Mouse (Mus musculus) R1 (cell line): Measurements from ENCODE around the gene Nog.

ENCODE experiments used
- DNase-seq: peaks from one replicate; pipeline ENCODE4 v3.0.0-alpha.2; 2018; ENCODE audit warnings: low read depth, low spot score

Gene Nog

DNA sequence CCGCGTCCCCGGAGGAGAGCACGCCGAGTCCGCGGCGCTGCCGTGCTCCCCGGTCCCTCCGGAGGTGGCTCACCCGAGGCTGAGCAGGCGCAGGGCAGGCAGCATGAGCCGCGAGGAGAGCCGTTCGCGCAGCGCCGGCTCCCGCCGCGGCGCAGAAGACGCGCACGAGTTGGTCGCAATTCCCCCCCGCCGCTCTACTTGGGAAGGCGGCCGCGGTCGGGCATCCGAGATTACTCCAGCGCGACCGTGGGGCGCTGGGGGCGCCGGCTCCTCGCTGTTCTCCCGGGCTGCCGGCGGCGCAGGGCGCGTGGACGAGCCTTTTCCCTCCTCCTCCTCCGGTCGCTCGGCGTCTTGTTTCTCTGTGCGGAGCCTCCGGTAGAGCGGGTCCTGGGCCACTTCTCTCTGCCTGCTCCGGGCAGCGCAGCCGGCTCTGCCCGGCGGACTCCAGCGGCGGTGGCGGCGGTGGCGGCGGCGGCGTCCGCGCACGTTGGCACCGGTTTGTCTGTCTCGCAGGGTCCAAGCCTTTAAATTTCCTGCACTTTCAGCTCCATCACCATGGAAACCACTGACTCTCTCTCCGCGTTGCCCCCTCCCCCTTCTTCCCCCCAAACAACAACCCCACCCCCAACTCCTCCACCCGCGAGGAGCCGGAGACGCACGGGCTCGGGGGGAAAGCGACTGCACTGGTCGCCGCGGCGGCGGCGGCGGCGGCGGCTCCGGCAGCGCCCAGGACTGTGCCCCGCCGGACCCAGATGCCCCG lies at the start of gene Nog:
Gene Nog (minus strand): TSS at position 277 of the 760 bp plus-strand sequence.
- peak; percentile 89 for DNase-seq

DNA sequence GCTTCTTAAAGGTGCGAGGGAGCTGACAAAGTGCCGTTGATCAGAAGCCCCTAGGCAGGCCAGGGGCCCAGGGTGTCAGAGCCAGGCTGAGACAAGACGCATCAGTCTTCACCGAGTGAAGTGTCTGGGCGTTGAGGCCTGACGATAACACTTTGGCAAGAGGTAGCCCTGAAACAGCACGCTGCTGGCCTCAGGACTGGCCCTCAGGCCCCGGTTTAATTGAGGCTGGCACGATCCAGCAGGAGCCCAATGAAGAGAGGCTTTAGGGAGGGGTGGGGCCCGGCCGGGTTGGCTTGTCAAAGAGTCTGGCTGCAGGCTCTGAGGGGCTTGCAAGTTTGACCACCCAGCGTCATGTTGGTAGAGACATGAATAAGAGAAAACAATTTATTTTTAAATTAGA lies 38.1 kb upstream of the Nog start:
- no peak for DNase-seq

DNA sequence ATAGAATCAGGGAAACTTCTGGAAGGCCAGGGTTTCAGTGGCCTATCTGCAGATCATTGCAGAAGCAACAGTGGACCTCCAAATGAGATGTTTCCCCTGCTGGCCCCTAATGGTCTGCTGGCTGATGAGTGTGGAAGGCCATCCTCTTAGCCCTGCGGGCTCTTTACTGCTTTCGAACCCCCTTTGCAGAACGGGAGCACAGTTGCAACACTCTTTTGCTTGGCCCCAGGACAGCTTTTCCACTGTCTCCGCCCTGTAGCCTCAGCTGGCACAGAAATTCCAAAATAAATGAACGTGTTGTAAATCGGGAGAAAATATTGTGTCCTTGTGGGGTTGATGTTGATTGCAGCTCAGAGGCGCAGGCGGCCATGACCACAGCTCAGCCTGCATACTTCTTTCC lies 37.7 kb upstream of the Nog start:
- DNase-seq: peak; percentile 21

DNA sequence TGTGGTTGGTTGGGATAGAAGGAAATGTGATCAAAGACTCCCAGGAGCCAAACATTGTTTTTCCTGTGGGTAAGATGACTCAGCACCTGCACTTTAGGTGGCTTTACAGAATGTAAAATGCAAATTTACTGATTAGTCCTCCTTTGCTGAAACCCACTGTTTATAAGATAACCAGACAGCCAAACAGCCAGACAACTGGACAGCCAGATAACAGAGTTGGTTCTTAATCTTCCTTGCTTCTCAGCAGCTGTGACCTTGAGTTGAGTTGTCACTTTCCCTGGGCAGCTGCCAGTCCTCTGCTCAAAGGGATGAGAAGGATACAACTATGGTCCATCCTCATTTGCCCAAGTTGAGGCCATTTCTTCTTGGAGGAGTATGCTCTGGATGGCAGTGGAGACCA lies 35.8 kb upstream of the Nog start:
- no peak for DNase-seq

DNA sequence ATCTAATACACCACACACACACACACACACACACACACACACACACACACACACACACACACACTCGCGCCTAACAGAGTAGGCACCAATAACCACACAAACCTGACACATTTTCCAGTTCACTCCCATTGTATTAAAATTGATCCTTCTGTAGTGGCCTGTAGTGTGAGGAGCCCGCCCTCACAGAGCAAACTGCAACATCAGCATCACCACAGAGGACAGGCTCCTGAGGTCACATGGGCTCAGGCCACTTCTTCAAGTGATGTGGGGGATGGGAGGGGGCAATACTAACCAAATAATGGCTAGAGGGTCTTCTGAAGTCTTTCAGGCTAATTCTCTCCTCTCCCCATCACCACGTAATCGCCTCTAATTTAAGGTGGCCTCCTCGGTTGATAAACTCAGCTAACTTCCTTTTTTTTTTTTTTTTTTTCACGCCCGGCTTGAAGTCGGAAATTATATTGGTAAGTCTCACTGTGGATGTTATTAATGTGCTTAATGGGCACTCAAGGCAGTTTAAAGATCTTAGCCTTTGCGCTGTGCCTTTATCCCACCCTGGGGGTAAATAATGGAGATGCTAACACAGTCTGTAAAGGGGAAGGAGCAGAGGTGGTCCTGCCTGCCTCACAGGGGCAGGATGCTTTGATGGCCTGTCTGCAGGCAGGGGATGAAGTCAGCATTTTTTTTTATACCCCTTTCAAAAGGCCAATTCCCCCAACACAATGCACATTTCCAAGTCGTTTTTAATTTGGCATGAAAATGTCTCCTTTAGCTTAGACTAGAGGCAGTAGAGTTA lies 25.2 kb upstream of the Nog start:
- no peak for DNase-seq

DNA sequence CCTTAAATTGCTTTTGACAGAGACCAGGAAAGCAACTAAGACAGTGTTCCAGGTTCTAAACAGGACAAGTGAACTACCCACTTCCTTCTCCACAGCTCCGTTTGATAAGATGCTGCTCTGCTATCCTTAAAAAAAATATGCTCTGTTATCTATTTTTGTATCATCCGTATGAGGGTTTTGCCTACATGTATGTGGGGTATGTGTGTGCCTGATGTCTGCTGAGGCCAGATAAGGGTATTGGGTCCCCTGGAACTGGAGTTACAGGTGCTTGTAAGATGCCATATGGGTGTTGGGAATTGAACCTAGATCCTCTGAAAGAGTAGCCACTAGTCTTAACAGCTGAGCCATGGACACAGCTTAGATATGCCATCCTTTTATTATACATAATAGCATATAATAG lies 19.6 kb upstream of the Nog start:
- no peak for DNase-seq

DNA sequence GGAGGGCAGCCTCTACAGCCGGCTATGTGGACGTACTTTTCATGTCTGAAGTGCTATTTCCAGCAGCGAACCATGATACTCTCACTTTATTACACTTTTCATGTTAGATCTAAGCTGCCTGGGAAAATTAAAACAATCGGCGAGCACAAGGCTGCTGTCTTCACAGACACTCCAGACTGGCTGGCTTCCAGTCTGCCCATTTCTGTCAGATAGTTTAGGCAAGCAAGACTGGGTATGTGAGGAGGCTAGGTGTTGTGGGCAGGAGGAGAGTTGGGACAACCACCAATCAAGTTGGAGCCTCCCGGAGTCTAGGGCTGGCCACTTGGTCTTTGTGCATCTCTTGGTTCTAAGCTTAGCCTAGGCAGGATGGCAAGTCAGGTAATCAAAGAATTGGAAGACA lies 17.5 kb upstream of the Nog start:
- DNase-seq: no peak

DNA sequence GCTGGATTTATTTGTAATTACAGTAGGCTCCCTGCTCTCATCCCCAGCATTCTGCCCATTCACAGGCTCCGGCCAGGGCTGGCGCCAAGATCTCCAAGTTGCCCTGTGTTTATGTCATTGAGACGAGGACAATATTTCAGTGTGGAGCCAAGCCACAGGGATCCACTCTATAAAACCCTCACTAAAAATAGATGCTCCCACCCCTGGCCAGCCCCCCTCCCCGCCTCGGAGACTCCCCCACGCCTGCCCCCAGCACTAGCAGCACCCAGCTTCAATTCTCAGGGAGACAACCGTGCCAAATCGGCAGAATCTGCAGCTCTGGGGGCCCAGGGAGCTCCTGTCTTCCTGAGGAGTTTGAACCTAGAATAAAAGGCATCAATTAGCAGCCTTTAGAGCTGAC lies 16.2 kb upstream of the Nog start:
- no peak for DNase-seq

DNA sequence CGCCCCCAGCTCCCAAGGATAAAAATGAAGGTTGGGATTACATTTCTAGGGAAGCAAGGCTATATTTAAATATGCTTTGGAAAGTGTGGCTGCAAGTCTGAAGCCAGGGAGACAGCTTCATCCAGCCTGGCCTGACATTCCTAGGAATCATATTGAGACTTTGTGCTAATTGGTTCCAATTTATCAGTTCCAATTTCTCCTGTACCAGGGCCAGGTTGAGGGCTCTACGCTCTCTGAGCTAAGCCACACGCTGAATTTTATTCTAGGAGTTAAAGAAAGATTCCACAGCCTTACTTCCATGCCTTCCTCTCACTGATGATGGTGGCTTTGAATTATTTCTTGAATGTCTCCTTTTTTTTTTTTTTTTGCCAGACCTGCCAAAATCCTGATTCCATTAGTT lies 15.6 kb upstream of the Nog start:
- DNase-seq: no peak

DNA sequence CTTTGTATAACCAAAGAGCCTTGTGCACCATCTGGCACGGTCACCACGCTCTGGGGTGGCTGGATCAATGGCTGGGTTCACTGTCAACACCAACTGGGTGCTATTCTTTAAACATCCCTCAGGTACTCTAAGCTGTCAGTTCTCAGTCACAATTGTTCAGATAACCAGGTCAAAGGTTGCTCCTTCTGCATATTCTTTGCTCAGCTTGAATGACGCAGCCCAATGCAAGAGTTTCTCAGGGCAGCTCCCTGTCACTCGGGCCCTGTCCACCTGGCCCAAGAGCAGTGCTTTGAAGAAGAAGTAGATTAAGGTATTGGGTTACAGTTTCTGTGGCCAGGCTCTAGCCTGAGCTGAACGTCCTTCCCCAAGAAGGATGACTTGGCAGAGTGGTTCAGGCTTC lies 12.2 kb upstream of the Nog start:
- no peak for DNase-seq

DNA sequence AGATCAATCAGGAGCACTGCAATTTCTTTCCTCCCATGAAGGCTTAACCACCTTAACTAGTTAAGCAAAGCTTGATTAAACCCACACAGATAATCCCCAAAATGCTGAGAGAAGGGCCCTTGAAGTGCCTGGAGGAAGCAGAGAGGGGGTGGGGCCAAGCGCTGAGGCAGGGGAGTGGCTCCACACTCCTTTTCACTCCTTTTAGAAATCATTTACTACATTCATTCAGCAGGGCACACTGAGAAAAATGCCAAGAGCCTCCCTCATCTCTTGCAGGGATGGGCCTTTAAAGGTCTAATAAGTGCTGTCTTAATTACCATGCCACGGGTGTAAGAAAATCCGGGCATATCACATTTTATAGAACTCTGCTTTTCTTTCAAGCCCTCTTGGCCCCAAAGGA lies 10.2 kb upstream of the Nog start:
- no peak for DNase-seq

DNA sequence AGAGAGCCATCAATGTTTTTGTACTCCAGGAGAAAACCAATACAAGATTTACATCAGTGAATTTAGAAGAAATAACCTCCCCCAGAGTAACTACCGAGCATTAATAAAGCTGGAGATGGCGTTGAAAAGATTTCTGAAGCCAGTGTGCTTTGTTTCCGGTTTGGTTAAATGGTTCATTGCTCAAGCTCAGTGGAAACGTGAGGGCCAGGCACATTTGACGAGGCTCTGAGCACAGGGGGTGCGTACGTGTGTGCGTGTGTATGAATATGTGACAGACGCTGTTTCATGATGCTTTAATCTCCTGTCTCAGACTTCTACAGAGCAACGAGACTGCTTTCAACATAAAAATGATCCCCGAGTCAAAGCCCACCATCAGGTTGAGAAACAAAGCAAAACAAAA lies 8.1 kb upstream of the Nog start:
- DNase-seq: no peak

DNA sequence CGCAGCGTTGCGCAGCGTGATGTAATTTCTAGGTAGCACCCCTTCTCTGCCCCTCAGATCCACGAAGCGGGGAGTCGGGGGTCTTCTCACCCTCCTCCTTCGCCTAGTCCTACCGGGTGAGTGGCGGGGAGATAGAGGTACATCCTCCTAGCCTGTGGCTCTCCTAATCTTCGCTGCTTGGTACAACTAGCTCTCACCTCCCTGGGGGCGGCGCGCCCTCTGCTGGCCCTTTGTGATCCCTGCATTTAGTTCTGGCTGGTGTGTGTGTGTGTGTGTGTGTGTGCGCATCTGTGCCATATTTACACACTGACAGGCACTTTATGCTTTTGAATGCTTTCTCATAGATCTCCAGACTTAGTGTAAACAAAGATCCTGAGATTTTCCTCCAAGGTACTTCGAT lies 1.3 kb upstream of the Nog start:
- DNase-seq: peak; percentile 91

DNA sequence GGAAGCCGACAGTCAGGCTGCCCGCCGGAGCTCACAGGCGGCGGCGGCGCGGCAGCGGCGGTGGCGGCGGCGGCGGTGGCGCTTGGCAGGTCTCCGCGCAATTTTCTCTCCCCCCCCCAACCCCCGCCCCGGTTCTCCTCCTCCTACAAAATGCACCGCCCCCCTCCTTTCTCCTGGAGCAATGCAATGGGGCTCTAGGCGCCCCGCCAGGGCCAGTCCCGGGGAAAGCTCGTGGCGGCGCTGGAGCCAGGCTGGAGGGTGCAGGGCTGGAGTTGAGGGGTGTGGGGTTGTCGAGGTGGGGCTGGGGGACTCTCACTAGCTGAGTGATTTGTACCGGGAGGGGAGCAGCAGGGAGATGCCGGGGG lies 666 bp upstream of the Nog start:
- DNase-seq: peak; percentile 65

DNA sequence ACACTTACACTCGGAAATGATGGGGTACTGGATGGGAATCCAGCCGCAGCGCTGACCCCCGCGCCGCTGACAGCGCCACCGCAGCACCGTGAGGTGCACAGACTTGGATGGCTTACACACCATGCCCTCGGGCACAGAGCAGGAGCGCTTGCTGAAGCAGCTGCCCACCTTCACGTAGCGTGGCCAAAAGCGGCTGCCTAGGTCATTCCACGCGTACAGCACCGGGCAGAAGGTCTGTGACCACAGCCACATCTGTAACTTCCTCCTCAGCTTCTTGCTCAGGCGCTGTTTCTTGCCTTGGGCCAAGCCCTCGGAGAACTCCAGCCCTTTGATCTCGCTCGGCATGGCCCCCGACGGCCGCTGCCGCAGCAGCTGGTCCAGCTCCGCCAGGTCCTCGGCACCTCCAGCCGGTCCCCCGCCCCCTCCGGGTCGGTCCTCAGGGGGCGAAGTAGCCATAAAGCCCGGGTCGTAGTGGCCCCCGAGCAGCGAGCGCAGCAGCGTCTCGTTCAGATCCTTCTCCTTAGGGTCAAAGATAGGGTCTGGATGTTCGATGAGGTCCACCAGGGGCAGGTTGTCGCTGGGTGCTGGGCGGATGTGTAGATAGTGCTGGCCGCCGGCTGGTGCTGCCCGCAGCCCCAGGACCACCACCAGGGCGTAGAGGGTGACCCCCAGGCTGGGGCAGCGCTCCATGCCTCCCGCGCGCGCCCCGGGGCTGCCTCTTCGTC lies 639 bp downstream of the Nog start:
- DNase-seq: peak; percentile 55

DNA sequence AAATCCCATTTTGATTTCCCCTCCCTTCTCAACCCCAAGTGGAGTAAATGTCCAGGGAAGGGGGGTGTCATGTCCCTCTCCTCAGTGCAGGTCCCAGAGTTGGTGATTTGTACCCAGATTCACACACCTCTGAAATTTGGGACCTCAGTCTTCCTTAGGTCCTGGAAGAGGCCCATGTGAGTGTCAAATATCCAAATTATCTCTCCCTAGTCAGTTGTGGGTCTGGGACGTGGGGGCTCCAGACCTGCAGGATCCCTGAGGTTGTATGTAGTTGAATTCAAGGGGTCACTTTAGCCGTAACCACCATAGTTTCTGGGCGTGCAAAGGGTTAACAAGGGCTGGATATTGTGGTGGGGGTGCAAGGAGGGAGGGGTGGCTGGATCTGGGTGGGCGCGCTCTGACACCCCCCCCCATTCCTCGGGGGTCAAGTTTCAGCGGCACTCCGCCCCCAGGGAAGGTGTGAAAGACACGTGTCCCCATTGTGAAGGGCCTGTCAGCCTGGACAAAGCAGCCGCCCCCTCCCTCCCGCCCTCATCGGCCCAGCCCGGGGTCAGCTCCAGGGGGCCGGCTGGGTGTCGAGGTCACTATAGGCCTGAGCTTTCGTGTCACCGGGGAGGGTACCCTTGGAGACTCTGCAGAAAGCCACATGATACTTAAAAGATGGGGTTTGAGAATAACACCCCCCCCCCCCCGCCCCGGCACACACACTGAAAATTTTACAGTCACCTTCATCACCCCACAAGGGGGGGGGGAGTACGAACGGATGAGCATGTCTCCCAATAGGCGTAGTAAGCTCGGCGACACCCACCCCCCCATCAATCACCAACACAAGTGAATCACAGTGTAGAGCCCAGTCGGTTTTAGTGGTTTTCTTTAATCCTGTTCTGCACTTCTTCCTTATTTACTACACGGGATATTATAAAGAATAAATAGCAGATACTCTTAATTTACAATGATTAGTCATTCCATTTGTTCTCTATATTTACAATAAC lies 2.1 kb downstream of the Nog start:
- DNase-seq: no peak

DNA sequence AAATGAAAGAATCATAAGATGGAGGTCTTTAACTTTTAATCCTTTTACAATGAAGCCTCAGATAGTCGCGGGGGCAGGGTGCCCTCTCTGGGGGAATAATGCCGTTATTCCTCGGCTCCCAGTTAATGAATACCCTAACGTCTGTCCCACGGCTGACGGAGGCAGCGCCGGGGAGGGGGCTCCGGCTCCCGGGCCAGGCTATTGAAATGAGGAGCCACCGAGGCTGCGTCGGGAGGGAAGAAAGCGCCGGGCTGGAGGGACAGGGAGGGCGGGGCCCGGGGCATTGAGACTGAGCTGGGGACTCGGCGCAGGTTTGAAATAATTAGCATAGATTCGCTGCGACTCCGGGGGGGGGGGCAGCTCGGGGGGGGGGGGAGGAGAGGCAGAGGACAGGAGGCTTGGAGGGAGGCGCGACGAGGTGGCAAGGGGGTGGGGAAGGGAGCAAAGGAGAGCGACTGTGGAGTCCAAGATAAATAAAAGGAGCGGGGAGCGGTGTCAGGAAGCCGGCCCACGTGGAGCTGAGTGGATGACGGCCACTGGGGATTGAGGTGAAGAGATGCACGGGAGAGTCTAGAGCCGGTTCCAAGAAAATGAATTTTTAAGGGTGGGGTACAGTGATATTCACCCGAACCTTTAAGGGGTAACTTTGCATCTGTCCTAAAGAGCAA lies 2.9 kb downstream of the Nog start:
- DNase-seq: peak; percentile 48

DNA sequence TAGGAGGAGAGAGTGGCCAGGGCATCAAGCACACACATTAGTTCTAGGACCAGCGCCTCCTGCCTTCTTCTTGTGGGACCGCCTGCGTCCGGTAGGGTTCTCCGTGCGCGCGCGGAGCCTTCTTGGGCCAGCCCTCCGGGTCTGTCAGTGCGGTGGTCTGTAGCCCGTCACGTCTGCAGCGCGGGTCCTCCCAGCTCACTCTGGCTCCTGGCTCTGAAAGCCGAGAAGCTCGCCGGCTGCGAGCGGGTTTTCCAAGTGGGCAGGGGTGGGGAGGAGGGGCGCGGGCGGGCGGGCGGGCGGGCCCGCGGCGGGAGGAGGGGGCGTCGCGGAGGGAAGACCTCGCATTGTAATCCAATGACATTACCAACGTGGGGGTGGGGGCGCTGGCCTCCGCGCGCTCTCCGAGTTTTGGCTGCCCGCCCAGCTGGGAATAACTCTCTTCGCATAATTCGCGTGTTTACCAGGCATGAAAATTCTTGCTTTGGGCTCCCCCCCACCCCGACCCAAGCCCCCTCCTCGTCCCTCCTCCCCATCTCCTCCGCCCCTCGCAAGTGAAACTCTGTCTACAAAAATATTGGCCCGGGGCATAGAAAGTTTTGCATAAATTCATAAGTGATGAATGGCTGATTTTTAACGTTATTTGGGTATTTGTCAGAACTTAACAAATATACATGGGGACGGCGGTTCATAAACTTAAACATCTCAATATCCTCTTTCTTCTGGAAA lies 3.7 kb downstream of the Nog start:
- DNase-seq: peak; percentile 67

DNA sequence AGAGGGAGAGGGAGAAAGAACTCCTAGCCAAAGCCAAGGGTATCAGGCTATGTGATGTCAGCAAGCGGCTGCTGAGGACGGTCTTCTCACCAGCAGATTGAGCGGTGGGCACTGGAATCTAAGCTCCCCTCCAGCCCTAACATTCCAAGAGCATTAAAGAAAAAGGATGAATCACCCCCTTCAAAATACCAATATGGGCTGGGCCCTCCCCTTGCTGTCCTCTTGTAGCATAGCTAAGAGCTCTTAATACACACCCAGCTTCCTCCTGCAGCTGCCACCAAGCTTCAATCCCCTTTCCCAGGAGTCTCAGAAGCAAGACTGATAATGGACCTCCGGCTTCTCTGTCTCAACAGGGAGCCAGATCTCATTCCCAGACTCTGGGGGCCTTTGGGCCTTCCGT lies 4.6 kb downstream of the Nog start:
- no peak for DNase-seq

DNA sequence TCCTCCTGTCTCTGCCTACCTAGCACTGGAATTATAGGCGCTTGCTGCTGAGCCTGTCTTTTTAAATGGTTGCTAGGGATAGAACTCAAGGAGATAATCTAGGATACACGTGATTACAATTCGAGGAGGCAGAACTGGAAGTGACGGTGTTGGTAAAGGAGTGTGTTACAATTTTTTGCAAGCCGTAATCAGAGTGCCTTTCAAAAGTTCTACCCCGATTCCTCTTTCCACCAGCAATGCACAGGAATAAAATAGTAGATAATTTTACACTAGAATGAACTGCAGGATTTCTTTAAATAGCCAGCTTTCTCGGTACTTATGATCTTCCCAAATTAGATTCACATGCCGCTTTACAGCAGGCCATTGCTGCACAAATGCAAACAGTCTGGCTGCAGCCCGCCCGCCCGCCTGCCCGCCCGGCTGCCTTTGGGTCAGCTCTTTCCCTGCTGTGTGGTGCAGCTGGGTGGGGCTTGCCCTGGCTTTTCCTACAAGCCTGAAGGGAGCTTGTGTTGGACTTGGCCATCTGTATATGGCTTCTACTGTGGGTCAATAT lies 32.2 kb downstream of the Nog start:
- no peak for DNase-seq
